Mouse (Mus musculus) spleen, adult 2 months (tissue): ENCODE data around the gene Gsk3a. TPM values are rescaled to one million over a fixed set of nuclear protein-coding genes. Genes with fewer than 3 reads are reported as not detected.

ENCODE experiments used
- DNase-seq, 2 experiments: peaks; one replicate each; pipeline versions ENCODE4 v3.0.0 to v3.0.0-alpha.2; 2012 to 2021; ENCODE audit warnings: low spot score in 2 of 2, low read depth in 1 of 2
- H3K27ac ChIP-seq: fragments of 200-500 bp; 2 replicates; pipeline ENCODE4 v1.5.1; 2012; ENCODE audit warnings: low read length, inconsistent platforms; ENCODE audit not compliant: insufficient read depth
- H3K27me3 ChIP-seq: fragments of 200-500 bp; 2 replicates; pipeline ENCODE4 v1.6.1; 2012; ENCODE audit warnings: mild to moderate bottlenecking, moderate library complexity, low read length, inconsistent platforms; ENCODE audit not compliant: control insufficient read depth, insufficient read depth
- H3K36me3 ChIP-seq: fragments of 200-500 bp; 2 replicates; pipeline ENCODE4 v1.6.1; 2012; ENCODE audit warnings: mild to moderate bottlenecking, low read length, inconsistent platforms; ENCODE audit not compliant: control insufficient read depth, insufficient read depth
- H3K4me1 ChIP-seq: fragments of 200-500 bp; 2 replicates; pipeline ENCODE4 v1.6.1; 2011; ENCODE audit warnings: inconsistent platforms; ENCODE audit not compliant: control insufficient read depth, insufficient read depth, insufficient read length
- H3K4me3 ChIP-seq: fragments of 200-500 bp; 2 replicates; pipeline ENCODE4 v1.5.1; 2011; ENCODE audit warnings: mild to moderate bottlenecking, inconsistent platforms; ENCODE audit not compliant: insufficient read depth, insufficient read length; ENCODE audit errors: extremely low read depth
- CTCF ChIP-seq: fragments of 200-500 bp; IDR thresholded peaks from 2 replicates; pipeline ENCODE4 v1.5.1; 2011; ENCODE audit warnings: mild to moderate bottlenecking, inconsistent platforms; ENCODE audit not compliant: insufficient read depth, insufficient read length, insufficient replicate concordance; ENCODE audit errors: extremely low read depth
- POLR2A ChIP-seq: fragments of 200-500 bp; IDR thresholded peaks from 2 replicates; pipeline ENCODE4 v1.6.1; 2011; ENCODE audit warnings: low read depth, low read length, inconsistent platforms
- WGBS: fragments of 180-500 bp; shearing (Covaris S2); methylation state at CpG from one replicate; pipeline ENCODE4 v1.1.7; 2018; 5-methylcytosine and 5-hydroxymethylcytosine counted together
- polyA plus RNA-seq: library from polyadenylated mRNA; depleted of rRNA; stranded (reverse); fragments of >200 nt; gene quantifications from 2 replicates; pipeline ENCODE4 v1.2.3, GENCODE M21; 2012

Gsk3a gene
- polyA plus RNA-seq, 1 experiment: 106 TPM

DNA sequence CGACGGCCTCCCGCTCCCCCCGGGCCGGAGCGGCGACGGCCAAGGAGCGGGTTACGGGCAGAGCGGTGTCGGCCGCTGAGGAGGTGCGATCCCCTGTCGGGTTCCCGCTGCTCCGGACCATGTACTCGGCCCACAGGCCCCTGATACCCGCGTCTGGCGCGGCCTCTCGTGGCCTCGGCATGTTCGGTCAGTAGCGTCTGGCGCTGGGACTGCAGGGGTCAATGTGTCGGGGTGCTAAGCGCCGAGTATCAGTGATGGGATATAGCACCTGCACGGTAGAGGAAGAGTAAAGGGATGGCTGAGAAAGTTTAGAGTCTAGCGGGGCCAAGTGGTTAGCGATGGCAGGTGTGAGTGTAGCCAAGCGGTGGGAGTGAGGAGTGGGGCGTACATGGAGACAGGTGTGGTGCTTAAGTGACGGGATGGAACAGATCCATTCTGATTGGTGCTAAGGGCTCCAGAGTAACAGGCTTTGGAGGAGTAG lies 45.1 kb upstream of the Gsk3a start:
- DNase-seq: no peak
- Histone ChIP-seq H3K36me3 (peaks cover 27% of the 10 kb centered on the region), H3K27ac (peak overlapping the region; percentile 56), H3K4me3 (peak overlapping the region; percentile 84), H3K27me3 (no peaks in the 10 kb centered on the region), H3K4me1 (peaks cover 32% of the 10 kb centered on the region; the same call in 1 of the 2 replicates)
- TF ChIP-seq CTCF: no peak
- TF ChIP-seq POLR2A: no peak
- 2% methylated on average over 33 of the region's 36 CpGs for WGBS

DNA sequence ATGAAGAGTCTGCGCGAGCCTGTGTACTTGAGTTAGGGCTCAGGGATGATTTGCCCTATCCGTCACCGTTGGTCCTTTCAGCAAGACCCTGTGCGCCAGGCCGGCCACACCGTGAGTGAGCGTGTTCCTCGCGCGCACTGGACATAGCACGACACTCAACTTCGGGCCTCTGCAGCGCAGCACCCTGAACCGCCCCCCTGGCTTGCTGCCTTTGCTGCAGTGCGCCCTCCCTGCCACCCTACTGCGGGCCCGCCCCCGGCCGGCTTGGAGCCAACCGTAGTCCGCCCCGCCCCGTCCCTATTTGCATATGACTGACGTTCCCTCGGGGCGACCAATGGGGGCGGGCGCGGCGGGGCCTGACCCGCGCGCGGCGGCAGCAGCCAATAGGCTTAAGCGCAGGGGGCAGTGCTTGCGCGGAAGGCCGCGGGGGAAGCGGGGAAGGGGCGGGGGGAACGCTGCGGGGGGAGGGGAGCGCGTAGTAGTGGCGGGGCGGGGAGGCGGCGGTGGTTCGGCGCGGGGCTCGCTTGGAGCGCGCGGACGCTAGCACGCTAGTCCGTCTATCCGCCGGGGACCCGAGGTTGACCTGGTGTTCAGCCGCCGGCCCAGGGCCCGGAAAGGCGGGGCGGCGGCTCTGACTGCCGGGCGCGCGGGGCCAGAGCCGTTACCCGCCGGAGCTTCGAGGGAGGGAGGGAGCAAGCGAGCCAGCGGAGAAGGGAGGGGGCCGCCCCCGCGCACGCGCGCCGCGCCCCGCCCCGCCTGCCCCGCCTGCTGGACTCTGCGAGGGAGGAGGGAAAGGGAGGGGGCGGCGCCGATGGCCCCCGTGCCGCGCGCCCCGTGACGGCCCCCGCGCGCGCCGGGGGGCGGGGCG lies 44.3 kb upstream of the Gsk3a start:
- DNase-seq: peak; percentile 94 to 97
- Histone ChIP-seq H3K4me1 (peaks cover 37% of the 10 kb centered on the region), H3K4me3 (peak overlapping the region; percentile 84), H3K27ac (peak overlapping the region; percentile 97), H3K27me3 (no peaks in the 10 kb centered on the region), H3K36me3 (peaks cover 19% of the 10 kb centered on the region)
- WGBS: 1% methylated on average over 70 of the region's 108 CpGs
- no peak for TF ChIP-seq CTCF
- TF ChIP-seq POLR2A: peak; percentile 78

DNA sequence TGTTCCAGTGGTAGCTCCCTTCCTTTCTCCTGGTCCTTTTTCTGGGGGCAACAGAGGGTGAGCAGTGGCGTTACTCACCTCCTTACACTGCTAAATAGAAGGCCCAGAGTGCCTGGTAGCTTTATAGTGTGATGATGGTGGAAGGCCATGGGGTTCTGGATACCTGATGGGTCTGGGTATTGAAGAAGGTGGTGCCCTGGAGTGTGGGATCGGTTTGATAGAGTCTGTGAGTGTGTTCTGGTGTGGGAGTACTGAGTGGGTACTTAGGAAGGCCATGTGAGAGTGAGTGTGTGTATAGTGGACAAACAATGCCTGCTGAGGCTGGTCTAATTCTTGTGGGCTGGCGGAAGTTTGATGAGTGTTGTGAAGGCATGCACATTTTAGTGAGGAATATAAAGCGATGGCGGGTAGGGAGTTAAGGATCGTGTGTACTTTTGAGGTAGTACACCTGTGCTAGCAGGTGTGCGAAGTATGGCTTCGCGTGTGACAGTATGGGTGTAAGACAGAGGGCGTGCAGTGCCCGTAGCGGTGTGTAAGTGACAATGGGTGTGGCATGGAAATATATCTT lies 43.6 kb upstream of the Gsk3a start:
- H3K27me3 ChIP-seq: no peaks in the 10 kb centered on the region
- no peak for DNase-seq
- peak overlapping the region; percentile 58; the same call in 1 of the 2 replicates for H3K4me3 ChIP-seq
- peaks cover 14% of the 10 kb centered on the region for H3K36me3 ChIP-seq
- WGBS: 29% methylated on average over 12 of the region's 12 CpGs
- TF ChIP-seq CTCF: no peak
- no peak for TF ChIP-seq POLR2A
- H3K4me1 ChIP-seq: peaks cover 37% of the 10 kb centered on the region
- peak overlapping the region; percentile 96 for H3K27ac ChIP-seq

DNA sequence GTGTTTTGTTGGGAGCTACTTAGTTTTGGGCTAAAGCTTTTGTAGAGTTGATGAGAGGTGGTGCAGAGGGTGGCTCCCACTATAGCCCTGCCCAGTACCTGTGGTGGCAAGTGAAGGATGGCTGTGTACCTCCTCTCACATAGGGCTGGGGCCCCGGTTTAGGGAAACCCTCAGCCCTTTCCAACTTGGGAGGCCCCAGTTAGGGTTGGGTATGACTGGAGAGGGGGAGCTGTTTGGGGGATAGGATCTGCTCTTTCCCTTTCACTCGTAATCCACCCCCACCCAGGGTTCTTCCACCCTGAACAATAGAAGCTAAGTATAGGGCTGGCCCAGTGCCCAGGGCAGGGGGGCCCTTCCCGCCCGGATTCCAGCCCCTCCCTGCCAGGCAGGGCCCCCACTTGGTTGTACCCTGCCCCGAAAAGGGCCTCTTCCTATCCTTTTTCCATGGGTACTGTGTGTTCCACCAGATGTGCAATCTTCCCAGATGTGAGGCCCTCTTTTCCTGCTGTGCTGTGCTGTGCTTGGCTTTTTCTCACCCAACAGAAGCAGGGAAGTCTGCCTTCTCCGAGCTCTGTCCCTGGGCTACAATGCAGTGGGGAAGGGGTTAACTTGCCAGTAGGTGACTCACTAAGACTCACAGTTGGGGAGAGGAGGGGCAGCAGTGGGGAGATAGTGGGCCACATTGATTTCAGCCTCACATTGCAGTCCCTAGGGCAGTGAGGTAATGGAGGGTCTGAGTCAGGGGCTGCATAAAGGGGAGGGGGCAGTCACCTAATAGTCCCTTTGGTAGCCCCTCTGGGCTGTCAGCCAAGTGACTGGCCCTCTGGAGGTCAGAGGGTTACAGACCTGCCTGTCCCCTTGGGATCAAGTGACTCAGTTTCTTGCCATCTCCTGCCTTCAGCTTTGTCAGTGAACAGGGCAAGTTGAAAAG lies 42.5 kb upstream of the Gsk3a start:
- Histone ChIP-seq H3K27ac (peak overlapping the region; percentile 97), H3K36me3 (peaks cover 3% of the 10 kb centered on the region), H3K27me3 (no peaks in the 10 kb centered on the region), H3K4me1 (peaks cover 37% of the 10 kb centered on the region), H3K4me3 (peak overlapping the region; percentile 75)
- DNase-seq: no peak
- TF ChIP-seq CTCF (no peak), POLR2A (no peak)
- WGBS: 22% methylated on average over 6 of the region's 6 CpGs

DNA sequence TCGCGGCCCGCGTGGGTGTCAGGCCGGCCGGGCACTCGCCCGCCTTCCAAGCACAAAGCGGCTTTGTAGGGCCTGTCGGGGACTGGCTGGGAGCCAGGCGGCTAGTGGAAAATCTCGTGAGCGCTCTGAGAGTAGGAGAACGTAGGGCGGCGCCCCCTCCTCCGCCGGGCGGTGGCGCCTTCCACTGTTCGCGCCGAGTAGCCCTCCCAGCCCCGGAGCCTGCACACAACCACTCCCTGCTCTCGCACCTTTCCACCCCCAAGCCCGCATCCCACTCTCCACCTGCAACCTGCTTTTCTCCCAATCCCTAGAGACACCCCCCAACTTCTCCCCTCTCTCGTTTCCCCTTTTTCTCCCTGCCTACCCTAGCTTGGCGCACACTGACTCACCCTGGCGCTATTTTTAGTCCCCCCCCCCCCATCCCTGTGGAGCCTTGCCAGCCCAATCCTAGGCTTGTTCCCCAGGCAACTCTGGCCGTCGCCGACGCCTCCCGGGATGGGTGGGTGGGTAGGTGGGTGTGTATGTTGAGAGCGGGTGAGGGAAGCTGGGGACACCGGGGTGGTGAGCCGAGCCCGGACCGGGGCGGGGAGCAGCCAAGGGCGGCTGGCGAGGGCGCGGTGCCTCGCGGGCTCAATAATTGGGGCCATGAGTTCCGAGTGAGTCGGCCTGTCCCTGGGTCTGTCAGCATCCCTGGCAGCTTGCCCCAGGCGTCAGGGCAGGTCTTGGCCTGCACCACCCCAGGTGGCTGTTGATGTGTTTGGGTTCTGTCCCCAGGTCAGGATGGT lies 41.6 kb upstream of the Gsk3a start:
- DNase-seq: peak; percentile 85 to 87
- peak overlapping the region; percentile 75 for H3K4me3 ChIP-seq
- H3K36me3 ChIP-seq: no peaks in the 10 kb centered on the region
- H3K27me3 ChIP-seq: no peaks in the 10 kb centered on the region
- peaks cover 36% of the 10 kb centered on the region for H3K4me1 ChIP-seq
- peak overlapping the region; percentile 97 for H3K27ac ChIP-seq
- WGBS: under 1% methylated on average over 38 of the region's 49 CpGs
- TF ChIP-seq CTCF (0 out of 2 replicates have a peak, but pooled peaks have one; percentile 14), POLR2A (peak; percentile 33)
